Mouse (Mus musculus) small intestine, adult 2 months (tissue): ENCODE data around the gene C2cd2l.
"Not testable (repeated sequence)": the region's sequence is repeated elsewhere in the genome, so short reads cannot be mapped to it uniquely, and the experiment has no call there.

Experiments used
- CTCF ChIP-seq: fragments of 200-500 bp; IDR thresholded peaks from 2 replicates; pipeline ENCODE4 v1.5.1; 2012; ENCODE audit warnings: low read depth, mild to moderate bottlenecking, control low read depth, inconsistent platforms, low read length, moderate library complexity, mixed read lengths; ENCODE audit not compliant: insufficient replicate concordance, insufficient read length; ENCODE audit errors: extremely low read depth
- POLR2A ChIP-seq: fragments of 200-500 bp; IDR thresholded peaks from 2 replicates; pipeline ENCODE4 v1.6.1; 2012; ENCODE audit warnings: low read depth, mild to moderate bottlenecking, control low read depth, inconsistent platforms, low read length, moderate library complexity

DNA sequence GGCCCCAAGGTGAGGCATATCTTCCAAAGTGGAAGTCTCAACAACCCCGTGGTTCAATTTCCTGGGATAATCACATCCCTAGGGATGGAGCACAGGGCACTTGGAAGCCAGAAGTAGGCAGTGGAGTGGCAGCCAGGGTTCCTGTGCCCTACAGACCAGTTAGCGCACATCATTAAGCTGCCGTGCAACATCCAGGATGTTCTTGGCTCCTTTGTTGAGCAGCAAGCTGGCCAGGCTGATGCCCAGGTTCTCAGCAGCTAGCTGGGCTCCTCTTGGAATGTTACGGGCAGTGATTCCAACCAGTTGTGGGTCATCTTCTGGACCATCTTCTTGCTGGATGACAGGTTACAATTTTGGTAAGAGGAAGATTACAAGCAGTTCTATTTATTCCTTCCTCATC, 16.4 kb upstream of the C2cd2l start:
- not testable (repeated sequence) for TF ChIP-seq CTCF, POLR2A
